Mouse (Mus musculus): Measurements from ENCODE around the gene Gm21093. TPM values are rescaled to one million over a fixed set of nuclear protein-coding genes. Genes with fewer than 3 reads are reported as not detected.
"Not testable (repeated sequence)": the region's sequence is repeated elsewhere in the genome, so short reads cannot be mapped to it uniquely, and the experiment has no call there.

Gm21093 gene
- polyA plus RNA-seq (2012), result not detected in 2 replicates

DNA sequence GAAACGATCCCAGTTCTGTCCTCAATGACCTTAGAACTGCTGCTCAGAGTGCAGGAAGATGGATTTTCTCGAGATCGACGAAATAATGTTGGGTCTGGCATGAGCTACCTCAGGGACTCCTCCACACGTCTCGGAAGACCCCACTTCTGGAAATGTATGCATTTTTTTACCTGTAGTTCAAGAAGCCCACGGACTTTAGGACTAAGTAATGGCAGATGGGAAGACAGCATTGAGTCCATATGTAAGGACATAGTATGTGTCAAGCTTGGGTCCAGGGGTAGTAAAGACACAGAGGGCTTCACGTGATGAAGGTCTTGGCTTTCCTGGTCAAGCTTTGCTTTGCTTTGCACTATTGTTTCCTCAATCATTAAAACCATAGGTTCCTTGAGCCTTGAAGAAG, at the start of gene Gm21093:
TSS of gene Gm21093 (minus strand) at position 101 of the 400 bp plus-strand sequence.
- TF ChIP-seq GATA1 (IDR thresholded peaks at IDR 0.05; ENCODE audit: low read length), result not testable (repeated sequence)

Other genes starting within 250 kb of the Gm21093 start
- gene Gm21541, start 131.1 kb downstream of the Gm21093 start, polyA plus RNA-seq (2012), result not detected in 2 replicates
- gene Gm20878, start 93.2 kb downstream of the Gm21093 start, polyA plus RNA-seq (2012), result 0.22 and 2.0 TPM in 2 replicates
- gene Fam205a4, start 68.7 kb downstream of the Gm21093 start, polyA plus RNA-seq (2012), result not detected in 2 replicates
- not detected in 2 replicates for gene Gm3893, start 56.5 kb upstream of the Gm21093 start, polyA plus RNA-seq (2012)
- gene Gm13304, start 80.1 kb upstream of the Gm21093 start, polyA plus RNA-seq (2012), result not detected in 2 replicates
- gene Gm13306, start 118.7 kb upstream of the Gm21093 start, polyA plus RNA-seq (2012), result not detected in 2 replicates
- gene Gm13305, start 133.9 kb upstream of the Gm21093 start, polyA plus RNA-seq (2012), result not detected in 2 replicates
- gene Gm10600, start 205.9 kb upstream of the Gm21093 start, polyA plus RNA-seq (2012), result not detected in 2 replicates
- not detected in 2 replicates for gene Ccl21b, start 221.0 kb upstream of the Gm21093 start, polyA plus RNA-seq (2012)

All from G1E-ER4 (cell line).